Mouse (Mus musculus): ENCODE measurements around the gene Adam10.

Gene Adam10

DNA sequence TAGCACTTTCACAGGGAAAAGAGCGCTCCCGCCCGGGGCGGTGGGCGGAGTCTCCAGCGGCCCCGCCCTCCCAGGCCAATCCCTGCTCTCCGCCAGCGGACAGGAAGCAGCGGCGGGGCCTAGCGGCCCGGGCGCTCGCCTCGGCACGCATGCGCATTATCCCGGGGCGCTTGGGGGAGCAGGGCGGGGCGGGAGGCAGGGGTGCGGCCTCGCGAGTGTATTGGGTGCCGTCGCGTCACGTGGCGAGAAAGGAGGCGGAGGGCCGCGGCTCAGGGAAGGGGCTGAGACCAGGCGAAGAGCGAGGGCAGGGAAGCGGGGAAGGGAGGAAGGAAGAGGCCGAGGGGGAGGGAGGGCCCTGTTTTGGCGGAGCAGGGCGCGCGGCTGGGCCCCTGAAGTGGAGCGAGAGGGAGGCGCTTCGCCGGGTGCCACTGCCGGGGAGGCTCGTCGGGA lies at the start of gene Adam10:
Gene Adam10 (plus strand): TSS at position 316 of the 450 bp plus-strand sequence.
- in situ Hi-C loops (cut with MboI) = no loop called here

DNA sequence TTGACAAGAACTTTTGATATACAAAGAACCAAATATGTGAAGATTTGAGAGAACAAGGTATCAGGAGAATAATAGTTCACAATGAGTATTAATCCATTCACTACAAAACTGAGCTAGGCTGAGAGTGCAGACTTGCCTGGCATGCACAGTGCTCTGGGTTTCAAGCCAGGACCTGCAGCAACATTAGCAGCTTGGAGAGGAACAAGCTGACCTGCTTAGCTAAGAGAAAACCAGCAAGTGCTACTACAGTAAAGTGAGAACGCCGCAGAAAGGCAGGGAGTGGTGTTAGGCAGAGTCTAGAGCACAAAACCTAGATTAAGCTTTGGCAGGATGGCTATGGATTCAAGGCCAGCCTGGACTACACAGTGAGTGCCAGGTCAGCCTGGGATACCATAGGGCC lies 49.1 kb upstream of the Adam10 start:
- in situ Hi-C loops (cut with MboI) = no loop called here

DNA sequence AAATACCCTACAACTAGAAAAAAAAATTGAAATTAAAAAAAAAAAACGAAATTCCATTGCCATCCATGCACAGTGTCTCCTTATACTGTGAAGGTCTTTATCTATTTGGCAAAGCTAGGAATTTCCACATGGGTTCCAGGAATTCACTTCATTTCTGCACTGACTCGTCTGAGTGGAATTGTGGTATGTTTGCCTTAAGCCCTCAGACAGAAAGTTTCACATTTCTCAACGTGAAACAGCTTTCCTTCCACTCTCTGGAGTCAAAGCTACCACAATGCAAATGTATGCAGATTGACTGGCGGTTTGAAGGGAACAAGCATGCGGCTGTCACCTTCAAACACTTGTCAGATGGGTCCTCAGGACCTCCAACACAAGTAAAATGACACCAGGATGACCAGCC lies 47.1 kb upstream of the Adam10 start:
- in situ Hi-C loops (cut with MboI) = no loop called here

DNA sequence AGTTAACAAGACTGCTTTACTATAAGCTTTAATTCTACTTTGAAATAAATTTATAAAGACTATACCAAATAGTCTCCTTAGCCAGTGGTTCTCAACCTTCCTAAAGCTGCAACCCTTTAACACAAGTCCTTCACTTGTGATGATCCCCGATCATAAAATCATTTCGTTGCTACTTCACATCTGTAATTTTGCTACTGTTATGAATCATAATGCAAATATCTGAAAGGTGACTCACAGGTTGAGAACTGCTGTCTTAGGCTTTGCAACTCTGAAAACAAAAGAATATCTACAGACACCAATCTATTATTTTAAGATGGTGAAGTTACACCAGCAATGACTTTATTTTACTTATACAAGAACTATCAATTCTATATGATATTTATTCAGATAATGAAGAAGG lies 42.0 kb upstream of the Adam10 start:
- in situ Hi-C loops (cut with MboI) = no loop called here

DNA sequence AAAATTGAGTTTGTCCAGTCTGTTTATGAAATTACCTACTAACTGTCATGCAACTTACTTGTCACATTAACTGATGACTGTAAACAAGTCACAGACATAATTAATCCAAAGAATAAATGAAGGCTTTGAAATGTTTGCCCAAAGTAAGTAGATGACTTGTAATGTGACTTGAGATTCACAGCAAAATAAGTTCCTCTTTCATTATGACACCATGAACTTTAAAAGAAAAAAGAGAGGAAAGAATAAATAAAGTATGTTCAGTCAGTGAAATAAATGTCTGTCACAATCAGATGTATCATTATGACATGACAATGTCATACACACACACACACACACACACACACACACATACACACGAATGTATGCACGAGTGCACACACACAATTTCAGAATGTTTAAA lies 28.5 kb upstream of the Adam10 start:
- in situ Hi-C loops (cut with MboI) = loop anchor here (25.0 kb wide), 1 partner anchor 412 kb away; no protein-coding TSS in a partner anchor

DNA sequence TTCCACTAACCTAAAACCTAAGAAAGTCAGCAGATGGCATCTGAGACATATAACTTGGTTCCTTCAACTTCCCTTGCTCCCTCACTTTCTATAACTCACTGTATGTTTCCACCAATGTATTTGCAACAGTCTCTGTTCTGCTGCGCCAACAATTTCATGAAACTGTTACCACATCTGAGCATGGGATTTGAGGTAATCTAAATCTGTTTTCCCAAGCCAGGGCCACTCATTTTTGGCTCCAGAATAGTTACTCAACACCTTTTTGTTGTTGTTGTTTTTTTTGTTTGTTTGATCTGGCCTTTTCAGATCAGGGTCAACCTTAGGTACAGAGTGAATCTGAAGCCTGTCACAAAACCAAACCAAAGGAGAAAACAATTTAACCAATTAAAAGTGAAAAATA lies 27.8 kb upstream of the Adam10 start:
- in situ Hi-C loops (cut with MboI) = loop anchor here (25.0 kb wide), 1 partner anchor 411 kb away; no protein-coding TSS in a partner anchor

DNA sequence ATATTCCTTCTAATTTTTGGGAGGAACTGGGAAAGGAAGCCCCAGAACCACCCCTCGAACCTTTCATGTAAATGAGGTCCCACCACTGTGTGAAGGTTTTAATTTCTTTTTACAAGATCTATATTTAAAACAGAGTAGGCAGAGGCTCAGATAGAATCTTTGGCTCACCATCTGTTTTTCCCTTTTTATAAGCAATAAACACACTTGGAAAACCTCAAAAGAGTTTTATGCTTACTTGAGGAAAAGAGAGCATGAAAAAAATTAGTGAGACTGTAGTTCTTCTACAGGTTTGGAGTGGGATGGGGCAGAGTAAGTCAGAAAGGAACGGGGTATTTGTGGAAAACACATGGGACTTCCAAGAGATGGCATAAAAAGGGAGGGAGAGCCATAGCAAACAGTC lies 26.6 kb upstream of the Adam10 start:
- in situ Hi-C loops (cut with MboI) = loop anchor here (25.0 kb wide), 1 partner anchor 410 kb away; no protein-coding TSS in a partner anchor

DNA sequence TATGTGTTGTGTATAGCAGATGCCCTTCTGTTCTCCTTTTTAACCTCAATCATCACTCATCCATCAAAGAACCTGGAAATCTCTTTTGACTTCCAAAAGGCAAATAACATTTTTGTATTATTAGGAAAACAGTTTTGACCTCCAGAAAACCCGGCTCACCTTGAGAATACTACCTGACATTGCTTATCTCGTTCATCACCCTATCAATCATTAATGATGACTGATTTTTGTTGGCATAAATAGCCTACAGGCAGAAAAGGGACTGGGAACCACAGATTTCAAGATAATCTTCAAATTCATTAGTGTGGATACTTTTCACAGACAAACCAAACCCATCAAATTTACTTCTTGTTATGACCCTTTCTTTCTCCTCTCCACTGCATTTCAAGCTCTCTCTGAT lies 24.9 kb upstream of the Adam10 start:
- in situ Hi-C loops (cut with MboI) = loop anchor here (25.0 kb wide), 1 partner anchor 408 kb away; no protein-coding TSS in a partner anchor

DNA sequence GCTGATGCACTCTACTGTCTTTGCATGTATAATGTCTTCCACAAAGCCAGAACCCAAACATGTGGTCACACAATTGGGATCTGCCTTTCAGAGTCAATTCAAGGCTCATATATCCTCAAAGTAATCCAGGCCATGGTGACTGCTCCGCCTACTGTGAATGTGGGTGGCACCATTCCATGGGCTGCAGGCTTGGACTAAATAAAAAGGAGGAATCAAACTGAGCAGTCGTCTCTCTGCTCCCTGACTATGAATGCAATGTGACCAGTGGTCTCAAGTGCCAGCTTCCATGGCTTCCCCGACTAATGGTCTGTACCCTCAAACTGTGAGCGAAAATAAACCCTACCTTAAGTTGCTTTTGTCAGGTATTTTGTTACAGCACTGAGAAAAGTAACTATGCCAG lies 24.3 kb upstream of the Adam10 start:
- in situ Hi-C loops (cut with MboI) = loop anchor here (25.0 kb wide), 1 partner anchor 408 kb away; no protein-coding TSS in a partner anchor

DNA sequence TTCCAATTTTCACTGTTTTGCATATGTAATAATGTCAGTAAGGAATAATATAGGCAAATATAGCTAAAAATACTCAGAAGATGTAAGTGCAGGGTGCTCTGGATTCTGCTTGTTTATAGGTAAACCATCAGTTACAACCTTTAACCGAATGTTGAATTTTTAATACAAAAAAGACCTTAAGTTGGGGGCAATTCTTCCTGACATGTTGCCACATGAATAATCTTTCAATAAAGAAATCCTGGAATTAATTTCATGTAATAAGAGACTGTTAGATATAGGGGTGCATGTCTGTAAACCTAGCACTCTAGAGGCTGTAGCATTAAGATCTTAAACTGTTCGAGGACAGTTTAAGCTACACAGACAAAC lies 23.1 kb upstream of the Adam10 start:
- in situ Hi-C loops (cut with MboI) = loop anchor here (25.0 kb wide), 1 partner anchor 407 kb away; no protein-coding TSS in a partner anchor

DNA sequence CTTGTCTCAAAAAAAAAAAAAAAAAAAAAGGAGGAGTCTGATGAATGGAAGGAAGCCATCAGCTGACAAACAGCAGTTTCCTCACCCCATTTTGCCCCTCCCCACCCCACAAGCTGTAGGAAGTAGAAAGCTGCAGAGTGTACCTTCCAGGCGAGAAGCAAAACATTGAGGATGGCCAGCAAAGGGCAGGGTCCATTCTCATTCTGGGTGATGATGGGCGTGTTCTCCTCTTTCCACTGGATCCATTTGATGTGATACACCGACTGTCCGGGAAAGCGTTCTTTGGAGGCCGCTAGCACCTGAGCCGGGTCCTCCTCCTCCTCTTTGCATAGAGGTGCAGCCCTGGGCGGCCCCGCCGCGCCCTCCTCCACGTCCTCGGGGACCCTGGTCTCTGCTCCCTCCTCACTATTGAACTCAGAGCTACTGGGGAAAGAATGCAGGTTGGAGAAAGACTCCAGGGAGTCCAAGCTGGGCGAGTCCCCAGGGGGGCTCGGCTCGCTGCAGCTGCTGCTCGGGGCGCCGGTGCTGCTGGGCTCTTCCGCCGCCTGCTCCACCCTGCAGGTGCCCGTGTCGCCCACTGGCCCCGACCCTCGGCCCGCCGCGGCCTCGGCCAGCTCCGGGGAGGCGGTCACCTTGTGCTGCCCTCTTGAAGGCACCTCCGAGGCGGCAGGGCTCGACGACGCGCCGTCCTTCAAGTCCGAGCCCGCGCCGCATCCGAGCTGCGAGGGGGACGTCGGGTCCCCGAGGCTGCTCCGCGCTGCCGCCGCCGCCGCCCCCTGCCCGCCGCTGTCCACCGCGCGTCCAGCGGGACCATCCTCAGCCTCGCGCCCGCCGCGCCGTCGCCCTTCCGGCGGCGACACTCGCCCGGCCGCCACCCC lies 22.4 kb upstream of the Adam10 start, which contains the start of gene Gm10642:
Gene Gm10642 (plus strand): TSS at position 122 of the 878 bp plus-strand sequence.
- in situ Hi-C loops (cut with MboI) = loop anchor here (25.0 kb wide), 1 partner anchor 406 kb away; no protein-coding TSS in a partner anchor

DNA sequence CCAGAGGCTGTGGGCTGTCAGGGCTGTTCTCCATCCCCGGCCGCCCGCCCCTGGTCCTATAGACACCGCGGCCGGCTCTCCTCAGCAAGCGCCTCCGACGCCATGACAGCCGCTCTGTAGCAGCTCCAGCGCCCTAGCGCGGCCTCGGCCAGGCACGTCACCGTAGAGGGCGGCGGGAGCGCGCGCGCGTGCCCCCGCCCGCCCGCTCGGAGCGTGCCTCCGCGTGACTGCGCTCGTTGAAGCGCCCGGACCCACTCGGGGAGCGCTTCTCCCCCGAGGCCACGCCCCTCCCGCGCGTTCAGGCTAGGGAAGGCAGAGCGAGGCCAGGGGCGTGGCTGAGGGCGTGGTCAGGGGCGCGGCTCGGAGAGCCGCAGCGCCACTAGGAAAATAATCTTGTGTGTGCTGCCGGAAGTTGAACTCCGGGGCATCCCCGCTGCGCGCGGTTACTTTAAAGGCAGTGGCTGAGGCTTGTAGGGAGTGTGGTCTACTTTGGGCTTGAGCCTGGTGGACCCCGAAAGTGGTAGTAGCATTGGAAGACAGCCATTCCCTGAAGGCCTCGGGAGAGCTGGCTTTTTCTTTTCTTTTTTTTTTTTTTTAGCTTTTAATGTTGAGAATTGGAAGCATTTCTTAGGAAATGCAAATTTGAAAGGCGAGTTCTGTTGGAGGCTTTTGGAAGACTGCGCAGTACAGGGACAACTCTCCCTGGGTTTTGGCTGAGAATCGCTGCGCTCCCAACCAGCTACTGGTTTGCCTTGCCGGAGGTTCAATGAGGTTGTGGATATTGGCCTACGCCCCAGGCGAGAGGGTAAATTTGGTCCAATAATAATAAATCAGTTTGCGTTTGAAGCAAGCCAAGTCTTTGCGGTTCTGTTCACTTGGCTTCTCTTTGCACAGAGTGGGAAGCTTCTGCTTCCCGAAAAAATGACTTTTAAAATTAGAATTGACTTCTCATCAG lies 21.5 kb upstream of the Adam10 start, which contains the start of gene Mindy2:
Gene Mindy2 (minus strand): TSS at position 162 of the 955 bp plus-strand sequence.
- in situ Hi-C loops (cut with MboI) = loop anchor here (25.0 kb wide), 1 partner anchor 405 kb away; no protein-coding TSS in a partner anchor

DNA sequence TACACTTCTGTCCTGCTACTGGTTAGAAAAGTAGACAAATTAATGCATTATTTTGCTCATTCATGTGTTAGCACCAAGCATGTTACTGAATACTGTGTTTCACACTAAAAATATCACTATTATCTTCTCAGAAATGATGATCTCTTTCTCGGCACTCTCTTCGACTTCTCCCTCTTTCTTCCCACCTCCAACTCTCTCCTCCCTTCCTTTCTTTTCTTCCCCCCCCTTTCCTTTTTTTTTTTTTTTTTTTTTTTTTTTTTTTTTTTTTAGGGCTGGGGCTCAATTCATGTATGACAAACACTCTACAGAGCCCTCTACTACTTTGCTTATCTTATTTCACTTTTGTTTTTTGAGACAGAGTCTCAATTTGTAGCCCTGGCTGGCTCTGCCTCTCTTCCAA lies 20.5 kb upstream of the Adam10 start:
- in situ Hi-C loops (cut with MboI) = loop anchor here (25.0 kb wide), 1 partner anchor 404 kb away; no protein-coding TSS in a partner anchor

DNA sequence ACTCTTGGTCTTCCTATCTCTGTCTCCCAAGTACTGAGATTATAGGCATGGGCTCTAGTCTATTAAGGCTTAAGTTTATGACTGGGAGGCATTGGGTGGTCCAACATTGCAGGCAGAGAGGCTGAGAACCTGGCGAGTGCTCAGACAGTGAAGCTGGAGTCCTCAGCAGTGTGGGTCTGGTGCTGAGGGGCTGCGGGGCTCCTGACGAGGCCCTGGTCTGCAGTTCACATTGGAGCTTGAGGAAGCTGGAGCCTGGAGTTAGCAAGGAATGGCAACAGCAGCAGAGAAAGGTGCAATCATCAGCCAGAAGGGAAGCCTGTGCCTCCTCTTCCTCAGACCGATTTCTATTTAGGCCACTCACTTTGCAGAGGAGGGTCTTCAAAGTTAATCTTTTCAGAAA lies 13.9 kb upstream of the Adam10 start:
- in situ Hi-C loops (cut with MboI) = loop anchor here (25.0 kb wide), 1 partner anchor 397 kb away; no protein-coding TSS in a partner anchor

DNA sequence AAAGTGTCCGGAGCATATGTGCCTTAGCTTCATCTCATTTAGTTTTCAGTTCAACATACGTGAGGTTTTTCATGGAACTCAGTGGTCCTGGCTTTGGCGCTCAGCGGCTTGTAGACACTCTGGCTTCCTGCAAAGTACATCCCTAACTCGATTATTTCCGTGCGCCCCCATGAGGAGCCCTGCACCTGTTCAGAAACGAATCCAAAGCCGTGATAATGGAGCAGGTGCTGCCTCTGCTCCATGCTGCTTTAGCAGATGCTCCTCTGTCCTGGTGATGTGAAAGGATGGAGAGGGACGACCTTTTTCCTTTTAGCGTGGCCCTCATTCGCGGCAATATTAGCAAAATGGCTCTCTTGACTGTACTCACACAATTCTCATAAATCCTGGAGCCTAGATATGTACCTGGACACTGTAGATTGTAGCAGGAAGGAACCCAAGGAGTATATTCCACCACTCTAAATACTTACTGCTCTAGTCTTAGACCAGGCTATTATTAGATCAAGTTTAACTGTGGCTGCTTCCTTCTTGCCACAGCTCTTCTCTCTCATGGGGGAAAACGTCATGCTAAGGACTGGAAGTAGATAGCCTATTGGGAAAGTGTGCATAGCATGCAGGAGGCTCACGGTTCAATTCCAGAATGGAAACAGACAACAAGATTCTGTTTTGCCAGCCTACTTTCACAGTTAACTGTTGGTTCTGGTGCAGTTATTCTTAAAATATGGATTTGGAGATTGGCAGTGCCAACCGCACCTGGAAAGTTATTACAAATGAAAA lies 13.2 kb upstream of the Adam10 start:
- in situ Hi-C loops (cut with MboI) = loop anchor here (25.0 kb wide), 1 partner anchor 397 kb away; no protein-coding TSS in a partner anchor

DNA sequence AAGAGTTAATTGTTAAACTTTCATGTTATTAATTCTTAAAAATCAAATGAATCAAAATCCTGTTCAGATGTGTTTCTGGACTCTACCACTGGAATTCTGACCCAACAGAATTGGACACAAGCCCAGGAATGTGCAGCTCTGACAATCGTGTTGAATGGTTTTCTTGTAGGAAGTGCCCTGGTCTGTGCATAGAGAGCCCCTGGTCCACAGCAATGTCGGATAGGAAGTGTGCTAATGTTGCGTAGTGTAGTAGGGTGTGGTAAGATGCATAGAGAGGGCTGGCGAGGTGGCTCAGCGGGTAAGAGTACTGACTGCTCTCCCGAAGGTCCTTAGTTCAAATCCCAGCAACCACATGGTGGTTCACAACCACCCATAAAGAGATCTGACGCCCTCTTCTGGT lies 12.0 kb upstream of the Adam10 start:
- in situ Hi-C loops (cut with MboI) = loop anchor here (25.0 kb wide), 1 partner anchor 395 kb away; no protein-coding TSS in a partner anchor

DNA sequence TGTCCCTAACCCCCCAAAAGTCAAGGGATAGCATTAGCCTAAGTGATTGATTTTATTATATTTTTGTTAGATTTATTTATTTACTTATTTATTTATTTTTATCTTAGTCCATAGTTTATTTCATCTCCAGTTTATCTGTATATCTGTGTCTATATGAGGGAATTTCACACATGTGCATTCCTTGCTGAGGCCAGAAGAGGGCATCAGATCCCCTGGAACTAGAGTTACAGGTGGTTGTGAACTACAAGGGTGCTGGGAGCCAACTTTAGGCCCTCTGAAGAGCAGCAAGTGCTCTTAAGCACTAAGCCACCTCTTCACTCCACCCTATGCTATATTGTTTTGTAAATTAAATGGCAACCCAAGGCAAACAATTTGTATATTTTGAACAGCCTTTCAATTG lies 10.7 kb upstream of the Adam10 start:
- in situ Hi-C loops (cut with MboI) = loop anchor here (25.0 kb wide), 1 partner anchor 394 kb away; no protein-coding TSS in a partner anchor

DNA sequence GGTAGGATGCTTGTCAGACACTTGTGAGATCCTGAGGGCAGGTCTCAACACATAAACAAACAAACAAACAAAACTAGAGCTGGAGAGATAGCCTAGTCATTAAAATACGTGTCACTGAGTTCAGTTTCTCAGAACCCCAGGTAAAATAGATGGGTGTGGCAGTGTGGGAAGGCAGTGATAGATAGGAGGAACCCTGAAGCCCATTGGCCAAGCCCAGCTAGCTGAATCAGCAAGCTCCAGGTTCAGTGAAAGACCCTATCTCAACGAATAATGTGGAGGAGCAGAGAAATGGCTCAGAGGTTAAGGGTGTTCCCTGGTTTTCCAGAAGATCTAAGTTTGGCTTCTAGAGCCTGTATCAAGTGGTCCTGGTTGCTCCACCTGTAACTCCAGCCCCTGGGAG lies 9.6 kb upstream of the Adam10 start:
- in situ Hi-C loops (cut with MboI) = loop anchor here (25.0 kb wide), 1 partner anchor 393 kb away; no protein-coding TSS in a partner anchor

DNA sequence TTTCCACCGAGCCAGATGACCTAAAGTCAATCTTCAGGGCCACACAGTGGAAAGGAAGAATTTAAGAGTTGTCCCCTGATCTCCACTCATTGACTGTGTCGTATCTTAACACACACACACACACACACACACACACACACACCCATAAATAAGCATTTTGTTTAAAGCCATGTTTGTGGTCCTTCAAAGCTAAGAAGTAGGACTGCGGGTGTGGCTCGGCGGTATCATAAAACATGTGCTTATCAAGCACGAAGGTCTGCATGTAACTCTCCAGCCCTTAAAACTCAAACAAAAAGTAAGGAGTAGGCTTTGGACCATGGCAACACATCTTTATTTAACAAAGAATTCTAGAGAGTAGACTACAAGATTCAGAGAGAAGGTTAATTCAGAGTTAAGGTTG lies 8.4 kb upstream of the Adam10 start:
- in situ Hi-C loops (cut with MboI) = loop anchor here (25.0 kb wide), 1 partner anchor 392 kb away; no protein-coding TSS in a partner anchor

DNA sequence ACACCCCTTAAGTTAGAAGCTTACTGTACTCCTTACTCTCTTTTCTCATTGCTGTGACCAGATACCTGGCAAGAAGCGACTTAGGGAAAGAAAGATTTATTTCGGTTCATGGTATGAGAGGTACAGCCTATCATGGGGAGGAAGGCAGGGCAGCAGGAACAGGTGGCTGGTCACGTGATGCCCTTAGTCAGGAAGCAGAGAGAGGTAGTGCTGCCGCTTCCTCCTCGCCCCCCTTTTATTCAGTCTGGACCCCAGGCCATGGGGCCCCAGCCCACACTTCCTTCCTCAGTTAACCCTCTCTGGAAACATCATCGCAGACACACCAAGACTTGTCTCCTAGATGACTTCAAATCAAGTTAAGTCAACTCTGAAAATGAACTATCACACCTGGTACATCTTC lies 7.5 kb upstream of the Adam10 start:
- in situ Hi-C loops (cut with MboI) = loop anchor here (25.0 kb wide), 1 partner anchor 391 kb away; no protein-coding TSS in a partner anchor
